Mouse (Mus musculus) WW6 (cell line): ENCODE measurements around the gene Foxg1.

ENCODE experiments used
- DNase-seq: peaks from one replicate; pipeline ENCODE4 v3.0.0-alpha.2; 2013; ENCODE audit warnings: low read depth, low spot score

The Foxg1 gene

DNA sequence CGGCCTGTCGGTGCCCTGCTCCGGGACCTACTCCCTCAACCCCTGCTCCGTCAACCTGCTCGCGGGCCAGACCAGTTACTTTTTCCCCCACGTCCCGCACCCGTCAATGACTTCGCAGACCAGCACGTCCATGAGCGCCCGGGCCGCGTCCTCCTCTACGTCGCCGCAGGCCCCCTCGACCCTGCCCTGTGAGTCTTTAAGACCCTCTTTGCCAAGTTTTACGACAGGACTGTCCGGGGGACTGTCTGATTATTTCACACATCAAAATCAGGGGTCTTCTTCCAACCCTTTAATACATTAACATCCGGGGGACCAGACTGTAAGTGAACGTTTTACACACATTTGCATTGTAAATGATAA, 3.2 kb downstream of the Foxg1 start:
- DNase-seq: no peak

DNA sequence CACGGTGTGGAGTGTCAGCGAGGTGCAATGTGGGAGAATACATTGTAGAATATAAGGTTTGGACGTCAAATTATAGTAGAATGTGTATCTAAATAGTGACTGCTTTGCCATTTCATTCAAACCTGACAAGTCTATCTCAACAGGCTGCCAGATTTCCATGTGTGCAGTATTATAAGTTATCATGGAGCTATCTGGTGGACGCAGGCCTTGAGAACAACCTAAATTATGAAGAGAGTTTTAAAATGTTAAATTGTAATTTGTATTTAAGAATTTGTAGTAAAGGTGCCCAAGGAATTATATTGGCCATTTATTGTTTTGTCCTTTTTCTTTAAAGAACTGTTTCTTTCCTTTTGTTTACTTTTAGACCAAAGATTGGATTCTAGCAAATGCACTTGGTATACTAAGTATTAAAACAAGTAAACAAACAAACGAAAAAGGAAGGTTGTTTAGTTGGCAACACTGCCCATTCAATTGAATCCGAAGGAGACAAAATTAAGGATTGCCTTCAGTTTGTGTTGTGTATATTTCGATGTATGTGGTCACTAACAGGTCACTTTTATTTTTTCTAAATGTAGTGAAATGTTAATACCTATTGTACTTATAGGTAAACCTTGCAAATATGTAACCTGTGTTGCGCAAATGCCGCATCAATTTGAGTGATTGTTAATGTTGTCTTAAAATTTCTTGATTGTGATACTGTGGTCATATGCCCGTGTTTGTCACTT, 3.8 kb downstream of the Foxg1 start:
- DNase-seq: no peak

DNA sequence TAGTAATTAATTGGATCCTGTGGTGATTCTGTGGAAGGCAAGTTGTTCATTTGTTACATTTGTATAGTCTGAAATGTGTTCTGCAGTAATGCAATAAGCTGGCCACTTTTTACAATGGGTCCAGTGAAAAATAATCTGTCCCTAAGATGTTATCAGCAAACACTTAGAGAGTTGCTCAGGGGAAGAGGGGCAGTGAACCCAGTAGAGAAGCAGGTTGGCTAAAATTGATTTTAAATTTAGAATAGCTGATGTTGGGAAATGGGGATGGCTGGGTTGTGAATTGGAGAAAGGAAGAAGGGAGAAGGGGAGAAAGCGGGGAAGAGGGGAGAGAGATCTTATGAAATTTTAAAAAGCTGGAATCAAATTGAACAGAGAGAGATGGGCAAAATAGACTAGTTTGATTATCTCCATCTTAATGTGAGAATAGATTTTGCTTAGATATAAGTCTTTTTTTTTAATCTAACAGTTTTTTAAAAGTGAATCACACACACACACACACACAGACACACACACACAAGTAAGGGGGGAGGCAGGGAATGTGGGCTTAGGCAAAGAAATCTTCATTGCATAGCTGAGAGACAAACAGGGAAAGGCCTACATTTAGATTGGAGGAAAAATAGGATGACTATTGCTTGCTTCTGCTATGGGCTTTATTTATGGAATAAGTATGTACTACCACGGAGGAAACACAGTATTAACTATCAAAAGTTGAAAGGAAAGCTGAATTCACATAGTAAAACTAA, 5.6 kb downstream of the Foxg1 start:
- DNase-seq: no peak

DNA sequence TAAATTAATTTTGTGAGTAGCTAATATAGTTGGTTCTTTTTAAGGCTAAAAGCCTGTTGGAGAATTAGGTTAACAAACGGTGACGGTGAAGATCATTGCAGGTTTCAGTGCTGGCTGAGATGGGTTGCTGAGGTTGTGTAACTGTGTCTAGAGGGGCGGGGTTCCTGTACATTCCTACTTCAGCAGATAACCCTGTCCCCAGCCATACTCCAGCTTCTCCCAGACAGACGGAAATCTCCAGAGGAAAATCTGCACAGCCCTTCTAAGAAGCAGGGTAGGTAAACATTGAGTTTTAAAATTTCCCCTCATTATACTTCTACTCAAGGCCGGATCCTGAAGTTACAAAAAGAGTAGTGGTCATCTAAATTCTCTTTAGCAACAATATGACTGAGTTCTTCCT, 7.2 kb downstream of the Foxg1 start:
- DNase-seq: no peak

DNA sequence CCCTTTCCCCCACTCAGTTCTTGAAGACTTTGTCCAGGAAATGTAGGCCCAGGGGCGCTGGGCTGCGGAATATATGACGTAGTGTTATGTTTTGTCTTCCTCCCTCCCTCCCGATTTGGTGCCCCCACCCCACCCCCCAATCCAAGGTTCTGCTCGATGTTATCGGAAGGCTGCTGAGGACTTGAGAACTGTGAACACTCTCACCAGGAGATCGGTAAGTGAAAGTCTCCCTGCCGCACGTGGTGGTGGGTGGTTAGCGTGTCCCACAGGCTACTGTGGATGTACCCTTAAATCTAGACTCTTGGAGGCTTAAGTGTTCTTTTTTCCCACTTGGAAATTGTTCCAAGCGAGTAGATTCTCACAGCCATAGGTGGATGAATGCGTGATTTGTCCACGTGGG, 7.8 kb downstream of the Foxg1 start:
- DNase-seq: no peak

DNA sequence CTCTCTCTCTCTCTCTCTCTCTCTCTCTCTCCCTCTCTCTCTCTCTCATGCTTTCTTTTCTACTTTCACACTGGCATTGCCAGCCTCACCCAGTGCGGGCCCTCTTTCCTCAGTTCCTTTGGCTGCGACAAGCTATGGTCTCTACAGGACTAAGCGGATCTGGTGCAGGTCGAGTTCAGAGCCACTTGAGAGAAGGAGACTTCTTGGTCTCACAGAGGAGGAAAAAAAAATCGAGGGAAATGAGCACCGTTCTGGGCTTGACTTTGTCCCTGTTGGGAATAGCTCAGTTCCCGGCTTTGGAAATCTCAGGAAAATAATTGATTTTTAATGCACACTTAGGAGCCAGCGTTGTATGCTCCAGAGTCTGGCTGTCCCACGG, 8.5 kb downstream of the Foxg1 start:
- DNase-seq: no peak

DNA sequence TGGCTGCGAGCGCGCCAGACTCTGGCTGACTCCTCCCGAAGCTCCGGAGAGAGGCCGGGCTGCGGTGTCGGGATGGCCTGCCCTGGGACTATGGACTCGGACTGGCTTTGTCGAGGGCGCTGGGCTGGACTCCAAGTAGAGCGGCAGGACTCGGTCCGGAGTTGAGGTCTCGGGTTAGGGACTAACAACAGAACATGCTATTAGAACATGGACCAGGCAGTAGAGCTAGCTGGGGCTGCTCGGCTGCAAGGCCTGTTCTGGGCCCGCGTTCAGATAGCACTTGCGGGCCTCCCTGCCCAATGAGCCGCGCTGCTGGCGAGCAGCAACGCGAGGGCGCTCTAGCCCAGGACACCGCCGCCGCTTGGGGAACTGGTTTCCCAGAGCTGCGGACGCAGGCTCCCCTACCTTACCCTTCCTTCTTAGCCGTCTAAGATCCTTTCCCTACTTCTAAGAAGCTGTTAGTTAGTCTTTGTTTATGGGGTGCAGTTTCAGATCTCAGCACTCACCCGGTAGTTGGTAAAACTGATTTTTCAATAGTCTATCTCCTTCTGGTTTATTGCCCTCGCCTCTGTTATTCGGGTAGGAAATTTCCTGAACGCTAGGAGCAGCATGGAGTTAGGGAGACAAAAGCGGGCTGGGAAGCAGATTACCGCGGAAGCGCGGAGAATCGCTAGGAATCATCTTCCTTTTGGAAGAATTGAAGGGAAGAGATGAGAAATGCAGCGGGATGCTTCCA, 9.0 kb downstream of the Foxg1 start:
- no peak for DNase-seq

DNA sequence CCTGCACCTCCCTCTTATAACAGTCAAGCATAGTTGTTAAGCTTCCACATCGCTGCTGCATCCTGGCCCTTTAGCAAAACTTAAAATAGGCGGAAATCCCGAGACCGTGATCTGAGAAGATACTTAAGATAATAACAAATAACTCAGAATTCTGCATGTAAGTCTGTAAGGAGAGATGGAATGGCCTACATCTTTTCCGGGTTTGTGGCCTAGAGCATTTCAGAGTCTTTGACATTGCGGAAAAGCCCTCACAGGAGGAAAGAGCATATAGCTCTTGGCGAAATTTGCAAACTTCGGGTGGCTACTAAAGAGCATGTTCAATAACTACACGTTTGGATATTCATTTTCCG, 9.6 kb downstream of the Foxg1 start:
- no peak for DNase-seq

DNA sequence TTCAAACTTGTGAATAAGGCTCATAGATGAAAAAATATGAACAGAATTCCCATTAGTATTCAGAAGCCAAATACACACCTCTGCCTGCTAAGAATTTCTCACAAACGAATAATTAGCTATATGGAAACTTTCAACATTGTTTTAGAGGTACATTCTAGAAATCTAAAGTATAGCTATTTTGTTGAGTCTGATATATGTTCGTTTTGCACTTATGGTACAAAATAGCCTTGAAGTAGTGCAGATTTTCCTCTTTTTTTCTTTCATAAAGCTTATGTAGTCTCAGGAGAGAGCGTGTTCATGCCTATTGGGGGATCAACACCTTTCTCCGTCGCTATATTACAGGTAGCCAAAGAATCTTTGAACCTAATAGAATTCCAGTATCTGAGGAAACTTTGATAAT, 10.4 kb downstream of the Foxg1 start:
- no peak for DNase-seq

DNA sequence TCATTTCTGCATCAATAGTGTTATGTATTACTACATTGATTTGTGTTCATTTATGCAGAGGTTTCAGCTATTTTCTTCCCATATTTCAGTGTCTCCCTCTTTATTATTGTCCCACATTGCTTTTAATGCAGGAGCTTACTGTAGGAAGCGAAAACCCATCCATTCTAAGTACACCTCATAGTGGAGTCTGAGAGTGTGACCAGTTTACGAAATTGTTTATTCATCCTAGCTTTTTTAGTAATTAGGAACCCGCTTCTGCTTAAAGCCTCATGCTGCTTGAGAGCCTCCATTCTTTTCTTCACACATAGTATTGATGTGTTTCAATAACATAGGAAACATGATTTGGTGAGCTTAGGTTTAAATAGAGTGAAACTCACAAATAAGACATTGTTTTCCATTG, 11.2 kb downstream of the Foxg1 start:
- DNase-seq: no peak

DNA sequence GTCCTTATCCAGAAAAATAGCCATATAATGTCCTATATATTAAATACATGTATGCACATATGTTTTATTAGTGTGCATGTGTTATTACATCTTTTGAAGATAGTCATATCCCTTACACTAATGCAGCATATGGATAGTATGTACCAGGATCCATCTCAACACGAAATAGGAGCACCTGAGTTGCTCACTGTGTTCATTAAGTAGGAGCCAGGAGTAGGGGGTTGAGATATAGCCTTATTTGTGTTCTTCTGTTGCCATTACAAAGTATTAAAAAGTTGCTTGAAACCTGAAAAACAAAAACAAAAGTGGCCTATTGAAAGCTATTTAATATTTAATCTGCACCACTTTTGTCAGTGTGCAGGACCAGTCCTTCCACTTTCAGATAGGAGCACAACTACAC, 11.7 kb downstream of the Foxg1 start:
- no peak for DNase-seq

DNA sequence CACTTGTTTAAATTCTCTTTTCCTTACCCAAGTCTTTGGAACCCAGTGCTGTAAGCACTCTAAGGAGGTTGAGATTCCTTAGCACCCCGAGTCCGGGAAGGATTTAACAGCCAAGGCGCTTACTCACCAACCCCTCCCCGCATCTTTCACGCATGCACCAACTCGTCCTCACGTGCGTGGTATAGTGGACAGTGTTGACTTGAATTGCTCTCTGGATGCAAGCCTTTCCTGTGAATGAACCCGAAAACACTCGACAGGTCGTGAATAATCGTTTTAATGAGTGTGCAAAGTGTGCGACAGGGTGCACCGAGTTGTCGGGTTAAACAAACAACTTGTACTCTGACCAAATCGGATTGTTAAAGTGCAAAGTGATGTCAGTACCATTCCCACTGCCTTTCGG, 12.4 kb downstream of the Foxg1 start:
- no peak for DNase-seq

DNA sequence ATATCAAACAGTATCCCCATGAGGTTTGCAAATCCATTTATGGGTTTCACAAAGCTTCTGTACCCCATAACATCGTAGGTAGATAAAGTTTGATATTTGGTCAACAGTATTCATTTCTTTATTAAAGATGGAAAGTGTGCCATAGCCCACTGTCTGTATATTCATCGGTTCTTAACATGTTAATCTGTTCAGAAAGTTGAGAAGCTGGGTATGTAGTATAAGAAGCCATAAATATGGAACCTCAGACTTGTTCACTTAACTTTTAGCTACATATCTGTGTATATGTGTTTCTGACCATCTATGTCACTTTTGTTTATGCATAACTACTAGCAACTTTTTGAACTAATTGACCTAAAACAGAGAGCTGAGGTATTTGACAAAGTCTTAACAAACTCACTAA, 13.5 kb downstream of the Foxg1 start:
- DNase-seq: no peak

DNA sequence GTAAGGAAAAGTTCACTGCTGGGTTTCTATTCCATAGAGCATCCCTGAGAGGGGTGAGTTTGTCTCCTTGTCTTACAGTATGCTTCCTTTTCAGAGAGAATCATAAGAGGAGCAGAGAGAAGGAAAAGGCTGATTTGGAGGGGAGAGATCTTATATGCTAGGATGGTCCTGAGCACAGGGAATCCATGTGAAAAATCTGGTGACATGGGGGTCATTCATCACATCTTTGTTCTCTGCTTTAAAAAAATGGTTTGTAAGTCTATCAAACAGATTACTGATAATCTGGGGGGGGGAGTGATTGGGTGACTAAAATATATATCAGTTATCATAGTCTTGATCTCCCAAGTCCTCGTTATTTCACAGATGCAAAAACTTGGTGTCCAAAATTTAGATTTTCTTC, 14.3 kb downstream of the Foxg1 start:
- DNase-seq: no peak

DNA sequence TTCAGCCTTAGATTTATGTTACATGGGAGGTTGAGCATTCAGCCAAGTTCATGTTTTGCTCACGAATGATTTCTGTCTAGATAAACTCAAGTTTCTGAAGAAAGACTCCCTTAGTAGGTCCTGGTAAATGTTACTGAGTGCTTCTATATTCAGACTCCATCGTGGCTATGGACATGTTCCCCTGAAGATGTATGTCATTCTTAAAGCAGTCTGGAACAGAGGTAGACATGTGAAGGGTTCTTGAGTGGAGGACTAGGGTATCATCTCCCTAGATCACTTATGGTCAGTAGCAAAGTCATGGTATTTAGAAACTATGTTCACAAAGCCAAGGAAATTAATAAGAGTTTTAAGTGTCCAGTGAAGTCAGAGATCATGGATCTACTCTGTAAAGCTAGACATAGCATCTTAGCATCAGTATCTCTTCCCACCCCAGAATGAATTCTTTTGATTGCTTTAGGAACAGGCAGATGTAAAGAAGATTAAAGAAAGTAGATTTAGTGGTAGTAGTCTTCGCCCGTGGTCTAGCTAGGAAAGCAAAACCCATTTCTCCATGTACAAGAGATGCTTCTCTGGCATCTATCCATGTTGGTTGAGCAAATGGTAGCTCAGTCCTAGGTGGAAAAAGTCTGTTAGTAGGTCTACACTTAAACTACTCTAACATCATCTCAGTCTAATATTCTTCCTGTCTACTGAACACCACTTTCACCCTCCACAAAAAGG, 15.1 kb downstream of the Foxg1 start:
- DNase-seq: no peak

DNA sequence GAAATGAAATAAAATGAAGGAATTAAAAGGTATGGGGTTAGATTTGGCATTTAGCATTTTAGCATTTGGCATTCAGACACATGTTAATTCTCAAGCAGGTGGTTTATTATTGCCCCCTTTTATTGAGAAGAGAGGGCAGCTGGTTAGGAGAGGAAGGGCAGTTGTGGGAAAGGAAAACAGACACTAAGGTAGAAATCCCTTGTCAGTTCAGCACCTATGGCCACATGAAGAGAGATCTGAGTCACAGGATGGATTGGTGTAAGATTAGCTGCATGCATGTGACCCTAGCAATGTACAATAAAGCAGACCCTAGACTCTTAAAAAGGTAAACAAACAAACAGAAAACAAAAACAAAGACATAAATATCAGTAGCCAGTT, 15.7 kb downstream of the Foxg1 start:
- DNase-seq: no peak

DNA sequence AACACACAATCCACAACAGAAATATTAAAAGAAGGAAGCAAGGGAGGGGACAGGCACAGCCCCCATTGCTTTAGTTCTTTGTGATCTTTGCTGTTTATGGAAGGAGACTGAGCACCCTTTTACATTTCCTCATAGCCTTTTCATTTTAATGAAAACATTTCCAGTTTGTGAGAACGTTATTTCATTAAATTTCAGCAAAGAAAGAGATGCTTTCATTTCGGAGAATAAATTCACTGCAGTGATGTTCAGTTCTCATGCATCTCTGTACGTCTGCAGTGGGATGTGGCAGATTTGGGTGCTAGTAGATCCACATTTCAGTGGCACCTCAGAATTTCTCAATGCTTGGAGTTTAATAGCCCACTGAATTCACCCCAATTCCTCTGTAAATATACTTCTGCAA, 16.2 kb downstream of the Foxg1 start:
- no peak for DNase-seq

DNA sequence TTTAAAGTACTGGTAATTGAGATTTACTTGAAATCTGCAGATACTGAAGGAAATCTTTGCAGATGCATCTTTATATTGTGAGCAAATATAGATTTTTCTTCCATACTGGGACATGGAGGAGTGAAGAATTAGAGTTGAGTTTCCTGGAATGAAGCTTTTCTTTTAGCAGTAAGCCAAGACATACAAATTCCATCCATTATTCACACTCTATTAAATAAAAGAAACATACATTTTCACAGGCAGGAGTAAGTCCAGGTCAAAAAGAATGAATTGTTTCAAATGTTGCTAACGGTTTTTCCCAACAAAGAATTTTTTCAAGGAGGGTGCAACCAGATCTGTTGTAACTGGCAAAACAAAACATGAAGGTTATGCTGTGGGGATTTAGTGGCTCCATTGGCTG, 17.2 kb downstream of the Foxg1 start:
- no peak for DNase-seq

DNA sequence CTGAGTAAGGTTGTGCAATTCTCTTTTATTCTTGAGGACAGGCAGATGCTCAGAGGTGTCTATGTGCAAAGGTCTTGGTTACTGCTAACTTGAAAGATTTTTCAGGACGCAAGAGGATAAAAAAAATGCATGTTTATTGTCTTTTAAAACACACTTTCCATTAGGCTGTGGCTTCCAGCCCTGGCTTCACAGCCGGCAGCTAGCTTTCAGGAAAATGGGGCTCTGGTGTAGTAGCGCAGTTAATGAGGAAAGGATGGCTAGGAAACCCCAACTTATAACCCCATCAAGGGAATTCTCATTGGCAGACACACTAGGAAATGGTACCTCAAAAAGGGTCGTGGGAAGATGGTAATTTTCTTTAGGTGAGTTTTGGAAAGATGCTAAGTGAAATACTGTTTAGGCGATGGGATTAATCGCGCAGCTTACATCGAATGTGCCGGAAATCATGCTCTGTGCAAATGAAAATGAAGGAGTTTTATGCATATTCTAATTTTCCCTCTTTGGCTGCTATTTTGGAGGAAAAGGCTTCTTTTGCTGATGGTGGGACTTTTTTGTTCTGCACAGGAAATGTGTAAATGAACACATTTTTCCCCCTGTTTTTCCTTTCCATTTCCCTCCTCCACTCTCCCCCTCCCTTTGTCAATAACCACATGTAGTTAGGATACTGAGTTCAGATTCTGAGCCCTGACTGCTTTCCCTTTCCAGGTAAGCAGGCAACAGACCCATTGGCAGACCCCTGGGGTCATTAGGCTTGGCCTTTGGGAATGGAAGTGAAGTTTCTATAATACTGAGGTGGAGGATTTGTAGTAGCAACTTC, 17.8 kb downstream of the Foxg1 start:
- no peak for DNase-seq

DNA sequence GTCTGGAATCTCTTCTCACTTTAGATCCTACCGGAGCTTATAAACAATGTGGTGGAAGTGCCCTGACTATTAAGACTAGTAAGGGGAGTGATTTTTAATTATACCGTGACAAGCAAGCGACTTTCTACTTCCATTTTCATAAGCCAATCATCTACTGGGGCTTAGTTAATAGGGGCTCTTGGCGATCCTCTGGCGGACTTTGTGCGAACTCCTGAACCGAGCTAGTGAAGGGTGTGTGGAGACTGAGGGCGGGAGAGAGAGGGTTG, 18.3 kb downstream of the Foxg1 start:
- no peak for DNase-seq

DNA sequence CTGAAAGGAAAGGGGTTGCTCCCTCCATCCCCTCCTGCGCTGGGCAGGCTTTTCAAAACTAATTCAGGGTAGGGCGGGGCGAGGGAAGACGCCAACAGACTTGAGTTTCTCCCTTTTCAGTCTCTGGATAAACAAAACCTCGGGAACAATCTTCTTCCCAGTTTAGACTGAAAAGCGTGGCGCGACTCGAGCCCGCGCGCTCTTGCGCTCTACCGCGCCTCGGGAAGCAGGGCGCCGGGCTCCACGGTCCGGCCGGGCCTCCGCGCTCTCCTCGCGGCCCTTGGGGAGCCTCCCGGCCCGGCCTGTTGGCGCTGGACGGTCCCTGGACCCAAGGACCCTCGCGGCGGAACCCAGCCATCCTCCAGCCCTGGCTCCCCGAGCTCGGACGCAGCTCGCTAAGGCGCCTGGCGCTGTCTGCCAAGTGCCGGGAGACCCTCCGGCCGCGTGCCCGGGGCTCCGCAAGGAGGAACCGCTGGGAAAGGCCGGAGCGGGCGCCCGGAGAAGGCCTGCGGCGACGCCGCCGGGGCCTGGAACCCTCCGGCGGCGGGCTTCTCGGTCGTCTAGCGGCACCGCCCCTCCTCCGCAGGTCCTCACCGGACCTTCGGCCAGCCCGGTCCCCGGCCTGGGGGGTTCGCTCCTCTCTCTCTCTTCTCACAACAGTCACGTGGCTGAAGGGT, 18.8 kb downstream of the Foxg1 start:
- no peak for DNase-seq

DNA sequence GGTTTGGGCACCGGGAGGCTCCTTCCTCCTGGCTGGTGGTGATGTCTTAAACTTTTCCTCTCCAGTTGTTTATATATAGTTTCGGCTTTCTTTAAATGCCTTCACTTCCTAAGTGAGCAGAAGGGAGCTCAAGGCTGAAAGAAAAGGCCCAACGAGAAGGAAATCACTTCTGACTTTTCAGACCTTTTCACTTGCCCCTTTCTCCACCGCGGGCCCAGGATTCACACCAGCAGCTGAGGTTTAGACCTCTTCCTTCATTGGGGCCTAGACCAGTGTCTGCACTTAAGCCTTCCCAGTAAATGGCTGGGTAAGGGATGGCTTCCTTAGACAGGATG, 19.3 kb downstream of the Foxg1 start:
- no peak for DNase-seq
